Mouse (Mus musculus): Measurements from ENCODE around the gene Sdf4. TPM values are rescaled to one million over a fixed set of nuclear protein-coding genes. Genes with fewer than 3 reads are reported as not detected.

Gene Sdf4
- polyA plus RNA-seq, 1 experiment from 2014 or later: 138 TPM

DNA sequence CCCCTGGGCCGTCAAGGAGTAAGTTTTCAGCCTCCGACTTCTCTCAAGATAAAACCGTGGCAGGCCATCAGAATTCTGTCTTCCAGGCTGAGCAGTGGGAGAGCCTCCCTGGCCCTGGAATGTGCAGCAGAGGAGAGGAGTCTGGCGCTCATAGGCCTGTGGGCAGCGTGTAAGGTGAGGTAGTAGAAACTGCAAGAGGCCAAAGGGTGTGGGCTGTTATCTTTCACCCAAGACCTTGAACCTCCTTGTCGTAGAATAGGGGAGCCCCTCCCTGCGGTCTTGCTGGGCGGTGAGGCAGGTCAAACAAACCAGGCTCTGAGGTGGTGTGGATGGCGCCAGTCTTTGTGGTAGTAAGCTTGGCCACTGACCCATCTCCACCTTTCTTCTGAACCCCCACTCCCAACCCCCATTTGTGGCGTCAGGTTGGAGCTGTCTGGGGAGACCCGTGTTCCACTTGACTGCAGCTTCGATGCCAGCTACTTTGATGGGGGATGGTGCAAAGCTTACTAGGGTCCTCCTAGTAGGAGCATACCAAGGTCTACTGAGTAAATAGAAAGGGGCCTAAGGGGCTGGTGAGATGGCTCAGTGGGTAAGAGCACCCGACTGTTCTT lies 23.5 kb upstream of the Sdf4 start:
- Histone ChIP-seq H3K27me3 (replicated peaks) (no peaks in the 10 kb centered on the region), H3K27ac (ENCODE audit: poor library complexity, severe bottlenecking) (no peak overlapping the region), H3K36me3 (peaks cover 21% of the 10 kb centered on the region), H3K9me3 (replicated peaks) (no peaks in the 10 kb centered on the region), H3K4me2 (no peak overlapping the region), H3K9ac (no peak overlapping the region), H3K4me1 (replicated peaks) (no peaks in the 10 kb centered on the region), H3K4me3 (no peak overlapping the region)
- ATAC-seq (ENCODE audit: insufficient number of reproducible peaks, low FRiP score): no peak; the same call in 1 of the 2 replicates
- 63% methylated on average over 13 of the region's 13 CpGs for WGBS

DNA sequence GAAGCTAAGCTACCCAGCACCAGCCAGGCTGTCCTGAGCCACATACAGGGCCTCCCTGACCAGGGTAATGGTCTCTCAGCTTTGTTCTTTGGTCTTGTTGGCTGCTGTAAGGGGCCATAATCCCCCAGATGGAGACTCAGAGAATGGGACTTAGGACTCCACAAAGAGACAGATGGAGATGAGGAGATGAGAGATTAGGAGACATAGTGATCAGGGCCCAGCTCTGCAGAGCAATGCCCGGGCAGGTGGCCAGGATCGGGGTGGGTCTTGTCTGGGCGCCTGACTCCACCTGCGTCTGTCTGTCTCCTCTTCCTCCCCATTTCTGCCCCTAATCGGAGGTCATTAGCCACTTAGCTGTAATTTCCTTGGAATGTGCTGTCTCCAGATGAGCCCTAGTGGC lies 22.4 kb upstream of the Sdf4 start:
- H3K27me3 ChIP-seq (replicated peaks): no peaks in the 10 kb centered on the region
- H3K9ac ChIP-seq: no peak overlapping the region
- H3K4me3 ChIP-seq: no peak overlapping the region
- WGBS: 86% methylated on average over 5 of the region's 5 CpGs
- no peaks in the 10 kb centered on the region for H3K4me1 ChIP-seq (replicated peaks)
- H3K36me3 ChIP-seq: peaks cover 14% of the 10 kb centered on the region
- H3K4me2 ChIP-seq: no peak overlapping the region
- H3K27ac ChIP-seq (ENCODE audit: poor library complexity, severe bottlenecking): no peak overlapping the region
- no peak for ATAC-seq (ENCODE audit: insufficient number of reproducible peaks, low FRiP score)
- no peaks in the 10 kb centered on the region for H3K9me3 ChIP-seq (replicated peaks)

DNA sequence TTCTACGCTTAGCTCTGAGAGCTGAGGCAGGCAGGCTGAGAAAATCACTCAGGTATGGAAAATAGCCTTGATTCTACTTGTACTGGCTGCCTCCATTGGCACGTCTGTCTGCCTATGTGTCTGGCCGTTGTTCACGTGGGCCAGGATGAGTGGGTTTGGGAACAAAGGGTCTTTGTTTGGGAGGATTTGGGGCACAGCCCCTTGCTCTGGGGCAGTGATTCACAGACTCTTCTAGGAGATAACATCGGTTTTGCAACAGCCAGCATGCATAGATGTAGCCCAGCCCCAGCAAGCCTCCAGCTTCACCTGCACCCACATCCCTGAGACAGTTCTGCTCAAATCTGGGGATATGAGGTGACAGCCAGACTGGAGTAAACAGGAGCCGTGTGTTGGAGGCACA lies 20.0 kb upstream of the Sdf4 start:
- no peak for ATAC-seq (ENCODE audit: insufficient number of reproducible peaks, low FRiP score)

DNA sequence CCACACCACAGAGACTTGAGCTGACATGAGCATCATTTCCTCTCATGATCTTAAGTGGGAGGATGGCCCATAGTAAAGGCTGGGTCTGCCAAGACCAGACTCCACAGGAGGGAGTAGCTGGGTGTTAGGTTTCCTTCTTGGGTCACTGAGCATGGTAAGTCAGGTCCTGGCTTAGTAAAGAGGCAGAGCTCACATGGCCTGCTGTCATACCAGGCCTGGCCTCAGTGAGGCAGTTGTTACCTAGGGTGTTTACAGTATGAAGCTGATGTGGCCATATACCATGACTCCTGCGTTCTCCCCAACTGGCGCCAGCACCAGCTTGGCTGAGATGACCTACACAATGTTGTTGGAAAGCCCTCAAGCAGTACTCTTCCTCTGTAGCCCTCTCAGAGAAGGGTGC lies 19.4 kb upstream of the Sdf4 start:
- 75% methylated on average over 2 of the region's 2 CpGs for WGBS
- no peak for ATAC-seq (ENCODE audit: insufficient number of reproducible peaks, low FRiP score)

More for the DNA sequence above, 20.0 kb upstream of the Sdf4 start:
- Histone ChIP-seq H3K9me3 (replicated peaks) (peaks cover 8% of the 10 kb centered on the region), H3K27ac (ENCODE audit: poor library complexity, severe bottlenecking) (no peak overlapping the region), H3K4me2 (no peak overlapping the region), H3K4me3 (no peak overlapping the region), H3K4me1 (replicated peaks) (no peaks in the 10 kb centered on the region), H3K27me3 (replicated peaks) (no peaks in the 10 kb centered on the region), H3K36me3 (no peaks in the 10 kb centered on the region), H3K9ac (no peak overlapping the region)
- WGBS: 77% methylated on average over 6 of the region's 6 CpGs

DNA sequence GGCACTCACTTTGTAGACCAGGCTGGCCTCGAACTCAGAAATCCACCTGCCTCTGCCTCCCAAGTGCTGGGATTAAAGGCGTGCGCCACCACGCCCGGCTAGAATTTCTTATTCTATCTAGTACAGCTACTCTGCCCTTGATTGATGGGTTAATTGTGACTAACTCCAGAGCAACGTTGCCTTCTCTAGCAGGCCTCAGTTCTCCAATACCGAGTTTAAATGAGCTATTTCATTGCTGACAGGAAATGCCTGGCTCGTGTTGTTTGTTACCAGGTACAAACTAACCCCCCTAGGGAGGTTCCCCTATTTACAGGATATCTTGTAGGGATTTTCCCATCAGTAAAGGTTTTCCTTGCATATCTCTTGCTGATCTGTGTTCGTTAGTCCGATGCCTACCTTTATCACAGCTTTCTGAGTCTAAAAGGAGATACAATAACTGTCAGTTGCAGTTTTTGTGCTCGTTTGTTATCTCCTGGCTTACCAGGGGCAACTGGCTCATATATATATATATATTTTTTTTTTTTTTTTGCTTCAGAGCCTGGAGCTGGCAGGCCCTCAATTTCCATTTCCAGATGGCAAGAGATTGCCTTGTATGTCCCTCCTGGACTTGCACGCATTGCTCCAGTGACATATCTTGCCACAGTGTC lies 11.1 kb upstream of the Sdf4 start:
- Histone ChIP-seq H3K9ac (no peak overlapping the region), H3K4me2 (no peak overlapping the region), H3K36me3 (no peaks in the 10 kb centered on the region), H3K9me3 (replicated peaks) (peaks cover 13% of the 10 kb centered on the region), H3K27ac (ENCODE audit: poor library complexity, severe bottlenecking) (no peak overlapping the region), H3K4me3 (no peak overlapping the region), H3K4me1 (replicated peaks) (no peaks in the 10 kb centered on the region), H3K27me3 (replicated peaks) (0 out of 2 replicates have a peak, but pooled peaks cover 3% of the 10 kb centered on the region)
- WGBS: 71% methylated on average over 12 of the region's 12 CpGs
- no peak for ATAC-seq (ENCODE audit: insufficient number of reproducible peaks, low FRiP score)

More for the DNA sequence above, 19.4 kb upstream of the Sdf4 start:
- H3K4me2 ChIP-seq: no peak overlapping the region
- H3K9ac ChIP-seq: no peak overlapping the region
- H3K4me3 ChIP-seq: no peak overlapping the region
- no peaks in the 10 kb centered on the region for H3K4me1 ChIP-seq (replicated peaks)
- H3K9me3 ChIP-seq (replicated peaks): peaks cover 8% of the 10 kb centered on the region
- H3K27me3 ChIP-seq (replicated peaks): no peaks in the 10 kb centered on the region
- H3K36me3 ChIP-seq: no peaks in the 10 kb centered on the region
- no peak overlapping the region for H3K27ac ChIP-seq (ENCODE audit: poor library complexity, severe bottlenecking)

DNA sequence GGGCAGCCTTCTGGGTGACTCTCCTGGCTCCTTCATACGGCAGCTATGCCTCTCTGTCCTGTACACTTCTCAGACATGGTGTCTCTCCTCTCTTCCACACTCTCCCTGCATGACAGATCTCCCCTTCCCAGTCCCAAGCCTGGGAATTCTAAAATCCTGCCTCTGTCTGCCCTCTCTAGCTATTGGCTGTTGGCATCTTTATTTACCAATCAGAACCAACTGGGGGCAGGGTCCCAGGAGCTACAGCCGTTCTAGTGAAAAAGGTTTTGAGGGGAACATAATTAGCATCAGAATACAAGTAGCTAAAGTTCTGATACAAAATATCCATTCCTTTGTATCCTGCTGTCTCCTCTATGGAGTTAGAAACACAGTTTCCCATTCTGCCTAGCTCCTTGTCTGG lies 8.9 kb upstream of the Sdf4 start:
- Histone ChIP-seq H3K4me1 (replicated peaks) (0 out of 2 replicates have a peak, but pooled peaks cover 6% of the 10 kb centered on the region), H3K9ac (no peak overlapping the region), H3K4me2 (no peak overlapping the region), H3K4me3 (no peak overlapping the region), H3K27me3 (replicated peaks) (0 out of 2 replicates have a peak, but pooled peaks cover 3% of the 10 kb centered on the region), H3K36me3 (no peaks in the 10 kb centered on the region), H3K27ac (ENCODE audit: poor library complexity, severe bottlenecking) (no peak overlapping the region), H3K9me3 (replicated peaks) (0 out of 2 replicates have a peak, but pooled peaks cover 5% of the 10 kb centered on the region)
- no peak for ATAC-seq (ENCODE audit: insufficient number of reproducible peaks, low FRiP score)
- 10% methylated on average over 2 of the region's 2 CpGs for WGBS

DNA sequence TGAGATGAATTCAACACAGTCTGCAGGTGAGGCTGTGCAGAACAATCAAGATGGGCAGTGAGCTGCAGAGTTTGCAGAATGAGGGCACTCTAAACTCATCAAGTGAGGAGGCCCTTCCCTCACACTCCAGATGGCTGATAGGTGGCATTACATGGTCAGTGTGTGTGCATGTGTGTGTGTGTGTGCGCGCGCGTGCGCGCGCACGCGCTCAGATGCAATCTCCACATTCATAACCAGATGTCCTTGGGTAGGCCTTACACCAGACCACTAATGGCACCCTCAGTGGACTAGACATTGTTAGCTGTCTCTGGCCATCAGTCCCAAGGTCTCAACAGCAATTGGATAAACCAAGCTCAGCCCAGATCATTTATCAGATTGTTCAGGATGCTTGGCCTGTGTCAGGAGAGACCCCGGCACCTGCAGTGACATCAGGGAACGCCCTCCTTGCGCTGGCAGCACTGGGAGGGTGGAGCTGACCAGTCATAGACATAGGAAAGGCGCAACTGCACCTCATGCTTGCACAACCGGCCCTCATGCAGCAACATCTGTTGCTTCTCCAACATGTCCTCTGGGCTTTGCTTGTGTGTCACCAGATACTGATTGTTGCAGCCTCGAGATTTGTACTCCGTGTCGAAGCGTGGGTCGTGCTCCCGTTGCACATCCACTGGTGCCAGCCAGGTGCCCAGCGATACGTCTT lies 1.3 kb upstream of the Sdf4 start:
- WGBS: 82% methylated on average over 22 of the region's 22 CpGs
- Histone ChIP-seq H3K27ac (ENCODE audit: poor library complexity, severe bottlenecking) (no peak overlapping the region; the same call in 1 of the 2 replicates), H3K27me3 (replicated peaks) (no peaks in the 10 kb centered on the region), H3K4me2 (peak overlapping the region; percentile 97), H3K9ac (peak overlapping the region; percentile 83), H3K4me3 (peak overlapping the region; percentile 82), H3K4me1 (replicated peaks) (peaks cover 28% of the 10 kb centered on the region), H3K9me3 (replicated peaks) (no peaks in the 10 kb centered on the region), H3K36me3 (peaks cover 16% of the 10 kb centered on the region)
- no peak for ATAC-seq (ENCODE audit: insufficient number of reproducible peaks, low FRiP score)

DNA sequence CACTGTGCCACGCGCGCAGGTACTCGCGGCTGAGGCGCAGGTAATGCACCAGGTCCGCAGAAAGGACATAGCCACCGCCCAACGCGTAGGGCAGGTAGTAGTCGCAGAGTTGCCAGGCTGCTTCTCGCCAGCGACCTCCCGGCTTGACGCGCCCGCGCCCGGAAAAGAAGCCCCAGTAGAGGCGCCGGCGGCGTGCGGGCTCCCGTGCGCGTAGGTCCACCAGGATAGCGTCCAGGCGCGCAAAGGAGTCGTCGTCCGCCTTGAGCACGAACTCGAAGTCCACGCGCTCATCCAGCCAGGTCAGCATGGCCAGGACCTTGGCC lies 803 bp upstream of the Sdf4 start:
- Histone ChIP-seq H3K9ac (peak overlapping the region; percentile 83), H3K27ac (ENCODE audit: poor library complexity, severe bottlenecking) (peak overlapping the region; percentile 91), H3K9me3 (replicated peaks) (no peaks in the 10 kb centered on the region), H3K4me3 (peak overlapping the region; percentile 82), H3K27me3 (replicated peaks) (no peaks in the 10 kb centered on the region), H3K36me3 (peaks cover 21% of the 10 kb centered on the region), H3K4me1 (replicated peaks) (peaks cover 28% of the 10 kb centered on the region), H3K4me2 (peak overlapping the region; percentile 97)
- ATAC-seq (ENCODE audit: insufficient number of reproducible peaks, low FRiP score): no peak
- 24% methylated on average over 37 of the region's 37 CpGs for WGBS

DNA sequence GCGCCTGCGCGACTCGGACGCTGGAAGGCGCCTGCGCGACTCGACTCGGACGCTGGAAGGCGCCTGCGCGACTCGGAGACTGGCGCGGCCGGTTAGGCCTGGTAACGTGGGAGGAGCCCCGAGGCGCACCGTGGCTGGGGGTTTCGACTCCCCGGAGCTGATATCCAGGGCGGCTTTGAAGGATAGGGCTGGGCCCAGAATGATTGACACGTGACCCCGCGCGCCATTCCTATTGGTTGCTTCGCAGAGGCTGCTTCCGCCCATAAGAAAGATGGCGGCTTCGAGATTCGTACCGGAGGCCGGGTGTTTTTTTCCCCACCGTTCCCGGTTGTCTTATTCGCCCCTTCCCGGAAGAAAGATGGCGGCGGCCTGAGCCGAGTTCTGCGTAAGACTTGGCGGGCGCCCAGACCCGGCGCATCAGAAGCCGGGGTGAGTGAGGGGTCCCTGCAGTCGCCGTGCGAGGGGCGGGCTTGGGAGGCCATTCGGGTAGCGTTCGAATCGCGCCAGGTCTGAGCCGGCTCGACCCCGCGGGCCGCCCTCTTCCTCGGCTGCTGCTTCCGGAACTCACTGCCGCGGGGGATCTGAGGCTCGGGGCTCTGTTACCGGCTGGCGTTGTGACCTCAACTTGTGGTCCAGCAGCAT lies 355 bp downstream of the Sdf4 start:
- H3K9me3 ChIP-seq (replicated peaks): no peaks in the 10 kb centered on the region
- ATAC-seq (ENCODE audit: insufficient number of reproducible peaks, low FRiP score): peak; percentile 89
- peak overlapping the region; percentile 82 for H3K9ac ChIP-seq
- H3K4me3 ChIP-seq: peak overlapping the region; percentile 82
- H3K4me1 ChIP-seq (replicated peaks): peaks cover 27% of the 10 kb centered on the region
- peak overlapping the region; percentile 93 for H3K27ac ChIP-seq (ENCODE audit: poor library complexity, severe bottlenecking)
- H3K4me2 ChIP-seq: peak overlapping the region; percentile 75
- under 1% methylated on average over 70 of the region's 70 CpGs for WGBS
- peaks cover 33% of the 10 kb centered on the region for H3K36me3 ChIP-seq
- H3K27me3 ChIP-seq (replicated peaks): no peaks in the 10 kb centered on the region

DNA sequence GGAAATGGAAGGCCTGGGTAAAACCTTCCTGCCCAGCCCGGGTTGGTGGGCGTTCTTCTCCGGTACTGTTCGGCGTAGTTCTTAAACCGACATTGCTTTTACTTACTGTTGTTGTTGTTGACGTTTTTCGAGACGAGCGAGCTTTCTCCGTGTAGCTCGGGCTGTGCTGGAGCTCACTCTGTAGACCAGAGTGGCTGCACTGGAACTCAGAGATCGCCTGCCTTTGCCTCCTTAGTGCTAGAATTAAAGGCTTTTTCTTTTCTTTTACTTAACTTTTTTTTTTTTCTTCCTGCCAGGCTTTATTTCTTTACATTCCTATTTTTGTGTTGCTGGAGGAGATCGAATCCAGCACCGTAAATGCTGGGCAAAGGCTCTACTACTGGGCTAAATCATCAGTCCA lies 934 bp downstream of the Sdf4 start:
- Histone ChIP-seq H3K9ac (peak overlapping the region; percentile 82), H3K4me3 (peak overlapping the region; percentile 82), H3K4me1 (replicated peaks) (peaks cover 22% of the 10 kb centered on the region), H3K27ac (ENCODE audit: poor library complexity, severe bottlenecking) (peak overlapping the region; percentile 93), H3K36me3 (peaks cover 38% of the 10 kb centered on the region), H3K27me3 (replicated peaks) (no peaks in the 10 kb centered on the region), H3K4me2 (peak overlapping the region; percentile 75), H3K9me3 (replicated peaks) (no peaks in the 10 kb centered on the region)
- WGBS: 5% methylated on average over 15 of the region's 15 CpGs
- no peak for ATAC-seq (ENCODE audit: insufficient number of reproducible peaks, low FRiP score)

DNA sequence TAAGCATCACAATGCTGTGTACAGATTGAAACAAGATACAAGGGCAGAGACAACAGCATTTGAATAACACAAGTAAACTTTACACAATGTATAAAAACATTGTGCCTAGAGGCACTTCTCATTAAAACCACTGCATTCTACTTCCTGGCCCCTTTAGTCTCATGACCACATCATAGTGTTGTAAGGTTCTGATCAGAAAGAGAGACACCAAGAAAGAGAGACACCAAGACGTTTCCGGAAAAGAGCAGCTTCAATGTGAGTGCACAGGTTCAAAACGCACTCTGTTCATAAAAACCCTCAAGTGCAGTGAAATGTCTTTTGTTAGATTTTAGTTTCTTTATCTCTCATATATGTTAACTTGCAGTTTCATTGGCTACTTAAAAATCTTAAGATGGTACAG lies 11.4 kb downstream of the Sdf4 start:
- no peak overlapping the region for H3K4me2 ChIP-seq
- H3K9ac ChIP-seq: no peak overlapping the region
- ATAC-seq (ENCODE audit: insufficient number of reproducible peaks, low FRiP score): no peak
- no peak overlapping the region for H3K27ac ChIP-seq (ENCODE audit: poor library complexity, severe bottlenecking)
- 84% methylated on average over 3 of the region's 3 CpGs for WGBS
- H3K4me3 ChIP-seq: no peak overlapping the region
- peaks cover 91% of the 10 kb centered on the region for H3K36me3 ChIP-seq
- no peaks in the 10 kb centered on the region for H3K4me1 ChIP-seq (replicated peaks)
- no peaks in the 10 kb centered on the region for H3K9me3 ChIP-seq (replicated peaks)
- no peaks in the 10 kb centered on the region for H3K27me3 ChIP-seq (replicated peaks)

Data from heart, embryonic 12.5 days (tissue).